Mouse (Mus musculus) liver (tissue): ENCODE results near the gene Tmem135.
"Not testable (repeated sequence)": the region's sequence is repeated elsewhere in the genome, so short reads cannot be mapped to it uniquely, and the experiment has no call there.

Experiments
- DNase-seq: peaks from one replicate; pipeline ENCODE4 v3.0.0-alpha.2; 2020; ENCODE audit warnings: mixed read lengths

The Tmem135 gene

GRCm38 (mm10) chr7:89317088-89317487, 86.9 kb downstream of the Tmem135 start:
- not testable (repeated sequence) for DNase-seq

GRCm38 (mm10) chr7:89316112-89316511, 87.9 kb downstream of the Tmem135 start:
- no peak for DNase-seq

GRCm38 (mm10) chr7:89311555-89311954, 92.5 kb downstream of the Tmem135 start:
- DNase-seq = no peak

- DNase-seq = no peak
These were observed 95.1 kb downstream of the Tmem135 start for GRCm38 (mm10) chr7:89308926-89309325.

- DNase-seq = no peak
These were observed 95.8 kb downstream of the Tmem135 start for GRCm38 (mm10) chr7:89308238-89308637.

GRCm38 (mm10) chr7:89306831-89307230, 97.2 kb downstream of the Tmem135 start:
- DNase-seq = no peak

GRCm38 (mm10) chr7:89304958-89305357, 99.1 kb downstream of the Tmem135 start:
- DNase-seq = no peak

- no peak for DNase-seq
These were observed 100.3 kb downstream of the Tmem135 start for GRCm38 (mm10) chr7:89303765-89304164.

GRCm38 (mm10) chr7:89298911-89299458, 105.0 kb downstream of the Tmem135 start:
- no peak for DNase-seq

GRCm38 (mm10) chr7:89296941-89297340, 107.1 kb downstream of the Tmem135 start:
- DNase-seq = no peak

GRCm38 (mm10) chr7:89282664-89283063, 121.4 kb downstream of the Tmem135 start:
- no peak for DNase-seq

- peak; percentile 7 for DNase-seq
These were observed 133.6 kb downstream of the Tmem135 start for GRCm38 (mm10) chr7:89270438-89270837.

GRCm38 (mm10) chr7:89269826-89270225, 134.2 kb downstream of the Tmem135 start:
- no peak for DNase-seq

GRCm38 (mm10) chr7:89267542-89267941, 136.5 kb downstream of the Tmem135 start:
- DNase-seq = no peak

GRCm38 (mm10) chr7:89266017-89266760, 137.8 kb downstream of the Tmem135 start:
- no peak for DNase-seq

- no peak for DNase-seq
These were observed 143.1 kb downstream of the Tmem135 start for GRCm38 (mm10) chr7:89260966-89261365.

- no peak for DNase-seq
These were observed 145.2 kb downstream of the Tmem135 start for GRCm38 (mm10) chr7:89258832-89259231.

- no peak for DNase-seq
These were observed 146.0 kb downstream of the Tmem135 start for GRCm38 (mm10) chr7:89257871-89258502.

GRCm38 (mm10) chr7:89253772-89254171, 150.2 kb downstream of the Tmem135 start:
- no peak for DNase-seq

GRCm38 (mm10) chr7:89253317-89253716, 150.7 kb downstream of the Tmem135 start:
- no peak for DNase-seq

GRCm38 (mm10) chr7:89251880-89252453, 152.1 kb downstream of the Tmem135 start:
- no peak for DNase-seq

- peak; percentile 26 for DNase-seq
These were observed 155.7 kb downstream of the Tmem135 start for GRCm38 (mm10) chr7:89248135-89248850.
